Mouse (Mus musculus) kidney, postnatal 0 days (tissue): Measurements from ENCODE around the gene Pfas. TPM values are rescaled to one million over a fixed set of nuclear protein-coding genes. Genes with fewer than 3 reads are reported as not detected.
A peak's percentile ranks its signal among the peaks of the same experiment; 100 is the strongest.
"Not testable (repeated sequence)": the region's sequence is repeated elsewhere in the genome, so short reads cannot be mapped to it uniquely, and the experiment has no call there.

Experiments
- ATAC-seq: fragments of 200-750 bp; cut with Nextera tagmentation; replicated peaks from 2 replicates; pipeline ENCODE4 v1.8.0; 2017; ENCODE audit warnings: low read depth, moderate number of reproducible peaks, moderate TSS enrichment, moderate library complexity; ENCODE audit not compliant: low FRiP score
- DNase-seq: peaks from one replicate; pipeline ENCODE4 v3.0.0-alpha.2; 2016; ENCODE audit warnings: low spot score
- H3K27ac ChIP-seq: fragments of 300-500 bp; sonication (generic); 2 replicates; pipeline ENCODE4 v1.5.1; 2014; ENCODE audit warnings: mild to moderate bottlenecking
- H3K27me3 ChIP-seq: fragments of 300-500 bp; sonication (generic); 2 replicates; pipeline ENCODE4 v1.6.1; 2014; ENCODE audit warnings: low read length, mixed read lengths; ENCODE audit not compliant: insufficient read depth
- H3K36me3 ChIP-seq: fragments of 300-500 bp; sonication (generic); 2 replicates; pipeline ENCODE4 v1.6.1; 2014; ENCODE audit warnings: low read length, mixed read lengths; ENCODE audit not compliant: insufficient read depth
- H3K4me1 ChIP-seq: fragments of 300-500 bp; sonication (generic); replicated peaks from 2 replicates; pipeline ENCODE4 v1.6.1; 2014; ENCODE audit warnings: antibody characterized with exemption, low read length, mixed read lengths; ENCODE audit not compliant: insufficient read depth
- H3K4me2 ChIP-seq: fragments of 300-500 bp; sonication (generic); 2 replicates; pipeline ENCODE4 v1.6.1; 2014; ENCODE audit warnings: mild to moderate bottlenecking, low read length, moderate library complexity, mixed read lengths
- H3K4me3 ChIP-seq: fragments of 300-500 bp; sonication (generic); replicated peaks from 2 replicates; pipeline ENCODE4 v1.5.1; 2014; ENCODE audit warnings: low read depth, low read length
- H3K9ac ChIP-seq: fragments of 300-500 bp; sonication (generic); 2 replicates; pipeline ENCODE4 v1.6.1; 2014; ENCODE audit warnings: low read depth, low read length
- H3K9me3 ChIP-seq: fragments of 300-500 bp; sonication (generic); replicated peaks from 2 replicates; pipeline ENCODE4 v1.6.1; 2016; ENCODE audit warnings: low read length, inconsistent platforms, mixed read lengths
- CTCF ChIP-seq: IDR thresholded peaks from 2 replicates; pipeline ENCODE4 v1.5.1; 2016; ENCODE audit warnings: antibody characterized with exemption, low read depth, mild to moderate bottlenecking, moderate library complexity
- WGBS: fragments of 180-500 bp; shearing (Covaris S2); extraction: QIAGEN DNeasy Blood & Tissue Kit; methylation state at CpG from one replicate; pipeline ENCODE4 v1.1.7; 2014; 5-methylcytosine and 5-hydroxymethylcytosine counted together
- polyA plus RNA-seq: library from polyadenylated mRNA; unstranded; fragments of >200 nt; fragmentation: Nextera tagmentation; extraction: Ambion mirVana; gene quantifications from 2 replicates; pipeline ENCODE4 v1.2.1, GENCODE M21; 2015

Pfas gene
- polyA plus RNA-seq, 1 experiment from 2014 or later: 20.9 TPM

DNA sequence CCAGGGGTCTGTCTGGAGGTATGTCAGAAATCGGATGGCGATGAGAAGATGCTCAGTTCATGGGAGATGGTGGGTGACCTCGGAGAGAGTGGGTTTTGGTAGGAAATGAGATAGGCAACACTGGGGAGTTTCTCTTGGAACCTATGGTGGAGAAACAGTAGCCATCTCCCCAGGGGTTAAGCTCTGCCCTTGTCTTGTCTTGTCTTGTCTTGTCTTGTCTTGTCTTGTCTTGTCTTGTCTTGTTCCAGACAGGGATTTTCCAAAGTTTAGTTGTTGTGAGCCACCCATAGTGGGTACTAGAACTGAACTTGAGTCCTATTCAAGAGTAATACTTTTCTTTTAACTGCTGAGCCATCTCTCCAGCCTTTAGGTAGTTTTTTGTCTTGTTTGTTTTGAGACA is 18.3 kb upstream of the Pfas start:
- Histone ChIP-seq H3K9me3 (no peaks in the 10 kb centered on the region), H3K4me3 (no peak overlapping the region), H3K27me3 (no peaks in the 10 kb centered on the region), H3K36me3 (peaks cover 91% of the 10 kb centered on the region), H3K27ac (no peak overlapping the region), H3K4me2 (no peak overlapping the region), H3K4me1 (no peaks in the 10 kb centered on the region), H3K9ac (no peak overlapping the region)
- WGBS: 95% methylated on average over 3 of the region's 3 CpGs
- no peak for TF ChIP-seq CTCF
- ATAC-seq: no peak
- DNase-seq: no peak

DNA sequence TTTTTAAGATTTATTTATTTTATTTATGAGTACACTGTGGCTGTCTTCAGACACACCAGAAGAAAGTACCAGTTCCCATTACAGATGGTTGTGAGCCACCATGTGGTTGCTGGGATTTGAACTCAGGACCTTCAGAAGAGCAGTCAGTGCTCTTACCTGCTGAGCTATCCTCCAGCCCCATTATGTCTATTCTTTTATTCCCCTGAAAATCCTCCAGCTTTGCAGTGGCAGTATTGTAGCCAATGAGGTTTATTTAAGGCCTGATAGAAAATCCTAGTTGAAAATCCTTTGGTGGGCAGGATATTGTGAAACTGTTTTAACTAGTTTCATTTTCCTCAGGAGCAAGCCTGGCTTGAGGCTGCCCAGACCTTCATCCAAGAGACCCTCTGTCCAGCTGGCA is 12.4 kb upstream of the Pfas start:
- no peak for TF ChIP-seq CTCF
- no peak overlapping the region for H3K4me2 ChIP-seq
- peaks cover 40% of the 10 kb centered on the region; the same call in 1 of the 2 replicates for H3K36me3 ChIP-seq
- H3K27ac ChIP-seq: no peak overlapping the region
- no peak overlapping the region for H3K9ac ChIP-seq
- H3K27me3 ChIP-seq: no peaks in the 10 kb centered on the region
- H3K4me3 ChIP-seq: no peak overlapping the region
- no peaks in the 10 kb centered on the region for H3K9me3 ChIP-seq
- peaks cover 6% of the 10 kb centered on the region for H3K4me1 ChIP-seq
- ATAC-seq: no peak
- no peak for DNase-seq

DNA sequence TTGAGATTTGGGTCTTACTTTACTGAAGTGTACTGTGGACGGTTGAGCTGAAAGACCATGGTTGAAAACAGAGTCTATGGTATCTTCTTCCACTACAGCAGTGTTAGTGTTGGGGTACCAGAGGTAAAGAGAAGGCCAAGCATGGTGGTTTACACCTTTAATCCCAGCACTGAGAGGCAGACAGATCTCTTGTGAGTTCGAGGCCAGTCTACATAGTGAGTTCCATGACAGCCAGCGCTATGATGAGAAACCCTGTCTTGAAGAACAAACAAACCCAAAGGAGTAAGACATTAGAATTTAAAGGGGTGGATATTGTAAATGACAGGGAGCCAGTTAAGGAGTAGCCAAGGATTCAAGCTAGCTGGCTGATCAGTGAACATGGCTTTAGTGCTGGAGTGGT is 8.5 kb upstream of the Pfas start:
- no peak for ATAC-seq
- Histone ChIP-seq H3K4me1 (peaks cover 6% of the 10 kb centered on the region), H3K9me3 (no peaks in the 10 kb centered on the region), H3K27ac (peak overlapping the region; percentile 83; the same call in 1 of the 2 replicates), H3K4me2 (peak overlapping the region; percentile 77), H3K9ac (peak overlapping the region; percentile 75), H3K4me3 (peak overlapping the region; percentile 57), H3K27me3 (no peaks in the 10 kb centered on the region), H3K36me3 (peaks cover 6% of the 10 kb centered on the region; the same call in 1 of the 2 replicates)
- no peak for TF ChIP-seq CTCF
- DNase-seq: no peak
- 74% methylated on average over 3 of the region's 3 CpGs for WGBS

GRCm38 (mm10) chr11:69015644-69016441 is 7.6 kb upstream of the Pfas start, which contains the start of gene Ctc1:
Gene Ctc1 (plus strand): TSS chr11:69015911.
- 2% methylated on average over 38 of the region's 38 CpGs for WGBS
- ATAC-seq: peak; percentile 94
- no peaks in the 10 kb centered on the region for H3K9me3 ChIP-seq

GRCm38 (mm10) chr11:69012071-69012601 is 3.9 kb upstream of the Pfas start:
- ATAC-seq: peak; percentile 60
- Histone ChIP-seq H3K4me1 (peaks cover 14% of the 10 kb centered on the region), H3K9ac (peak overlapping the region; percentile 64), H3K36me3 (no peaks in the 10 kb centered on the region), H3K4me3 (peak overlapping the region; percentile 44), H3K27ac (peak overlapping the region; percentile 91), H3K27me3 (no peaks in the 10 kb centered on the region), H3K4me2 (peak overlapping the region; percentile 65), H3K9me3 (no peaks in the 10 kb centered on the region)
- peak; percentile 97 for DNase-seq
- no peak for TF ChIP-seq CTCF
- WGBS: 1% methylated on average over 18 of the region's 18 CpGs

More at GRCm38 (mm10) chr11:69015644-69016441, 7.6 kb upstream of the Pfas start, which contains the start of gene Ctc1:
- Histone ChIP-seq H3K4me1 (peaks cover 10% of the 10 kb centered on the region), H3K9ac (peak within 1 kb of the TSS; percentile 75), H3K4me3 (peak within 1 kb of the TSS; percentile 57), H3K4me2 (peak within 1 kb of the TSS; percentile 77), H3K36me3 (no peaks in the 10 kb centered on the region), H3K27ac (peak within 1 kb of the TSS; percentile 83), H3K27me3 (no peaks in the 10 kb centered on the region)
- TF ChIP-seq CTCF: peak; percentile 71
- peak; percentile 98 for DNase-seq

DNA sequence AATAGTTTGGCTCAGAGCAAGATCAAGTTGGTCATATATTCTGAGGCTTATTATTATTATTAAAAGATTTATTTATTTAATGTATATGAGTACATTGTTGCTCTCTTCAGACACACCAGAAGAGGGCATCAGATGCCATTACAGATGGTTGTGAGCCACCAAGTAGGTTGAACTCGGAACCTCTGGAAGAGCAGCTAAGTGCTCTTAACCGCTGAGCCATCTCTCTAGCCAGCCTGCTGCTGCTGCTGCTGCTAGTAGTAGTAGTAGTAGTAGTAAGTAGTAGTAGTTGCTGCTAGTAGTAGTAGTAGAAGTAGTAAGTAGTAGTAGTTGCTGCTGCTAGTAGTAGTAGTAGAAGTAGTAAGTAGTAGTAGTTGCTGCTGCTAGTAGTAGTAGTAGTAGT is 3.2 kb upstream of the Pfas start:
- Histone ChIP-seq H3K27ac (peak overlapping the region; percentile 91), H3K4me3 (peak overlapping the region; percentile 44), H3K9ac (peak overlapping the region; percentile 64; the same call in 1 of the 2 replicates), H3K4me2 (peak overlapping the region; percentile 65)
- not testable (repeated sequence) for H3K27me3 ChIP-seq, H3K9me3 ChIP-seq, H3K36me3 ChIP-seq, DNase-seq, ATAC-seq, H3K4me1 ChIP-seq
- peak; percentile 36; the same call in 1 of the 2 replicates for TF ChIP-seq CTCF
- WGBS: 71% methylated on average over 2 of the region's 2 CpGs
